Mouse (Mus musculus): ENCODE measurements at regions not wholly inside any gene's neighbourhood (a gene's known extent, or its start where the extent isn't known, plus 50 kb on each side); places are given as distances from the start of the nearest gene placed in this dataset.

GRCm38 (mm10) chr14:99434645-99435044, 136.2 kb downstream of the Klf5 start:
- no peak for DNase-seq

GRCm38 (mm10) chr14:99435512-99435911, 137.0 kb downstream of the Klf5 start:
- no peak for DNase-seq

- DNase-seq: no peak
These were observed 137.6 kb downstream of the Klf5 start for GRCm38 (mm10) chr14:99436051-99436450.

GRCm38 (mm10) chr14:99449112-99449511, 150.6 kb downstream of the Klf5 start:
- DNase-seq: peak; percentile 8

GRCm38 (mm10) chr14:99449870-99450269, 151.4 kb downstream of the Klf5 start:
- DNase-seq: no peak

GRCm38 (mm10) chr14:99451110-99451795, 152.8 kb downstream of the Klf5 start:
- no peak for DNase-seq

GRCm38 (mm10) chr14:99453916-99454315, 155.4 kb downstream of the Klf5 start:
- no peak for DNase-seq

GRCm38 (mm10) chr14:99456555-99456954, 158.1 kb downstream of the Klf5 start:
- no peak for DNase-seq

GRCm38 (mm10) chr14:99457573-99457972, 159.1 kb downstream of the Klf5 start:
- no peak for DNase-seq

- DNase-seq: no peak
These were observed 173.6 kb downstream of the Klf5 start for GRCm38 (mm10) chr14:99472111-99472510.

GRCm38 (mm10) chr14:99475271-99475670, 176.8 kb downstream of the Klf5 start:
- DNase-seq: no peak

- DNase-seq: no peak
These were observed 182.0 kb downstream of the Klf5 start for GRCm38 (mm10) chr14:99480325-99481077.

- DNase-seq: no peak
These were observed 189.5 kb downstream of the Klf5 start for GRCm38 (mm10) chr14:99487981-99488380.

- DNase-seq: no peak
These were observed 194.7 kb downstream of the Klf5 start for GRCm38 (mm10) chr14:99493197-99493596.

- no peak for DNase-seq
These were observed 195.2 kb downstream of the Klf5 start for GRCm38 (mm10) chr14:99493659-99494058.

GRCm38 (mm10) chr14:99499502-99500266, 201.2 kb downstream of the Klf5 start:
- no peak for DNase-seq

- no peak for DNase-seq
These were observed 206.4 kb downstream of the Klf5 start for GRCm38 (mm10) chr14:99504909-99505308.

GRCm38 (mm10) chr14:99509696-99510536, 211.4 kb downstream of the Klf5 start:
- DNase-seq: no peak

- DNase-seq: no peak
These were observed 217.0 kb downstream of the Klf5 start for GRCm38 (mm10) chr14:99515474-99515873.

- DNase-seq: no peak
These were observed 218.2 kb downstream of the Klf5 start for GRCm38 (mm10) chr14:99516703-99517102.

GRCm38 (mm10) chr14:99520343-99520742, 221.9 kb downstream of the Klf5 start:
- DNase-seq: no peak

- DNase-seq: no peak
These were observed 223.5 kb downstream of the Klf5 start for GRCm38 (mm10) chr14:99521954-99522523.
